In genomic region chr11:71594250-71594847, GRCm38 (mm10) we compare ENCODE assay signal across 25 mouse cellular contexts.
A peak's percentile ranks its signal among the peaks of the same experiment; 100 is the strongest.
DNase-seq lines count a peak whose midpoint lies in the region.
"Had no signal": no experiment of that assay in that cellular context is flagged by ENCODE, and none has a peak within 500 bp of the region (broad histone marks: within the 10 kb centered on the region; RNA-seq: fewer than 3 reads in every experiment).

No protein-coding gene starts in this region.

- 78% methylated on average over 6 of the region's 6 CpGs for WGBS in midbrain, embryonic 10.5 days

- H3K27ac ChIP-seq in midbrain, embryonic 10.5 days (replicated peaks): no peak overlapping the region
- H3K27ac ChIP-seq: embryonic facial prominence, embryonic 13.5 days; hindbrain, embryonic 13.5 days; intestine, embryonic 15.5 days; left cerebral cortex, adult 2 months; liver, embryonic 12.5 days; macrophage; neural tube, embryonic 13.5 days had no signal

- no peaks in the 10 kb centered on the region for H3K27me3 ChIP-seq in midbrain, embryonic 10.5 days (ENCODE audit: low read depth, poor library complexity, severe bottlenecking)
- H3K27me3 ChIP-seq: embryonic facial prominence, embryonic 13.5 days; heart, embryonic 12.5 days; hindbrain, embryonic 13.5 days; intestine, embryonic 15.5 days; liver, embryonic 12.5 days; neural tube, embryonic 13.5 days had no signal

- no peak overlapping the region for H3K4me3 ChIP-seq in midbrain, embryonic 10.5 days
- H3K4me3 ChIP-seq: embryonic facial prominence, embryonic 13.5 days; heart, embryonic 12.5 days; hindbrain, embryonic 13.5 days; intestine, embryonic 15.5 days; left cerebral cortex, adult 2 months; liver, embryonic 12.5 days; neural tube, embryonic 13.5 days had no signal

- no peaks in the 10 kb centered on the region for H3K4me1 ChIP-seq in midbrain, embryonic 10.5 days
- H3K4me1 ChIP-seq: embryonic facial prominence, embryonic 13.5 days; heart, embryonic 12.5 days; intestine, embryonic 15.5 days; liver, embryonic 12.5 days; neural tube, embryonic 13.5 days had no signal

- H3K9me3 ChIP-seq in midbrain, embryonic 10.5 days (replicated peaks): no peaks in the 10 kb centered on the region
- H3K9me3 ChIP-seq: embryonic facial prominence, embryonic 13.5 days; heart, embryonic 12.5 days; hindbrain, embryonic 13.5 days; intestine, embryonic 15.5 days; liver, embryonic 12.5 days; neural tube, embryonic 13.5 days had no signal

- H3K36me3 ChIP-seq in midbrain, embryonic 10.5 days: no peaks in the 10 kb centered on the region
- H3K36me3 ChIP-seq: embryonic facial prominence, embryonic 13.5 days; G1E; heart, embryonic 12.5 days; hindbrain, embryonic 13.5 days; intestine, embryonic 15.5 days; liver, embryonic 12.5 days; neural tube, embryonic 13.5 days had no signal

- DNase-seq in heart, adult 11 months: peak; percentile 81
- no peak for DNase-seq in heart, adult 9 months (ENCODE audit: low spot score in 2 of 2)
- DNase-seq in cerebellum, postnatal 25 days: peak; percentile 11 to 48
- DNase-seq in lung, postnatal 10 days: peak; percentile 33
- DNase-seq in layer of hippocampus, adult 8-10 months (ENCODE audit: low spot score in 2 of 2): no peak
- no peak for DNase-seq in frontal cortex, adult 2 months (ENCODE audit: extremely low spot score in 1 of 2, low spot score in 1 of 2)
- DNase-seq in heart, adult 8-10 months (ENCODE audit: low spot score): no peak
- DNase-seq in midbrain, embryonic 10.5 days (ENCODE audit: low spot score): no peak
- DNase-seq: adrenal gland, postnatal 10 days; gastrocnemius, postnatal 36 days; heart, postnatal 14 days; kidney, postnatal 36 days; layer of hippocampus, adult 9-11 months; right cerebral cortex, postnatal 14 days; spleen, adult 18-20 months; thymus, postnatal 4 days had no signal

Comparison
In these comparisons a context has a peak if more than half of its experiments do, and no peak if none do; other contexts are left out.
1. DNase-seq: peak in heart, adult 11 months (single experiment), cerebellum, postnatal 25 days (2 of 2) and lung, postnatal 10 days (single experiment); none in heart, adult 9 months (0 of 2), layer of hippocampus, adult 8-10 months (0 of 2), frontal cortex, adult 2 months (0 of 2), heart, adult 8-10 months (single experiment) and midbrain, embryonic 10.5 days (single experiment).